Mouse (Mus musculus): ENCODE results near the gene Usp19.
A peak's percentile ranks its signal among the peaks of the same experiment; 100 is the strongest.

The Usp19 gene

DNA sequence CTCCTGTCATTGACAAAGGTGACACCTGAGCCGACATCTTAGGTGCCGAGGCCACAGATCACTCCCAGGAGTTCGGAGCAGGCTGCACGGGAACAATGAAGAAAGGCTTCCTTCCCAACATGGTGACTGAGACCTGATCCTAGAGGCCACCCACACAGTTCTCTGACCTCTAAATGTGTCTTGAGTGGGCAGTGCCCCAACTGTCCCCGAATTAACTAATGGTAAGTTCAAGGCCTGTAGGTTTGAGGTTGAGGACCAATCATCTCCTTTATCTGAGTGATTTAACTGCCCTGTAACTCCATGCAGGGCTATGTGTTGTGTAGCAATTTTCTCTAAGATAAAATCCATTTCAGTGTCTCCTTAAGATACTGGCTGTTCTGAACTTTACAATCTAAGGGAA, 21.0 kb upstream of the Usp19 start:
- DNase-seq, result no peak

DNA sequence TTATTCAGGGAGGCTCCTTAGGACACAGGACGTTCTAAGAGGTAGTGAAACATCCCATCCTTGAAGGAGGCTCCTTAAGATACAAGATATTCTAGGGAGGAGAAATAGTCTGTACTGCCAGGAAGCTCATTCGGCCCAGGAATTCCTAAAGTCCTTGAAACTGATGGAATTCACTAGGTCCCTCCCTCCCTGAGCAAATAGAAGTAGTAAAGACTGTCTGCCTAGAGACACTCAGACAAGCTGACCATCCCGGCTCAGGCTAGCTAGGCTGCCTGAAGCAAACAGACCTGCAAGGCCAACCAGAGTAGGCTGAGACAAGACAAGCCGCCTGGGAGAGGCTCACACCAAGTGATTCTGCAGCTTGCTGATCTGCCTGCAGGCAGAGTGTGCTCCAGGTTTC, 20.6 kb upstream of the Usp19 start:
- no peak for DNase-seq

DNA sequence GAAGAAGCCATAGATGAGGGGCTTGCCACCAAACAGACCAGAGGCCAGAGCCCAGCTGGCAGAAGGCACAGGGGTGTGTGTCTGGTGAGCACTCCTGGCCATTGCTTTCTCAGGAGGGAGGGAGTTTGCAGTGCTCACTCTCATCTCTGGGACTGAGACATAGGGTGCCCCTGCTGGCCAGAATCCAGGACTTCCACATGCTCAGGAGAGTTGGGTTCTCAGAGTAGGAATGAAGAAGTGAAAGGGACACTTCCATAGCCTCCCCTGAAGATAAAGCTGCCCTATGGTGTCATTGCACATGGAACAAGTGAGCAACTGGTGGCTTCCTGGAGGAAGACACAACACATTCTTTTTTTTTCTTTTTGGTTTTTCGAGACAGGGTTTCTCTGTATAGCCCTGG, 15.9 kb upstream of the Usp19 start:
- peak in 1 of 2 experiments; percentile 20 for DNase-seq

DNA sequence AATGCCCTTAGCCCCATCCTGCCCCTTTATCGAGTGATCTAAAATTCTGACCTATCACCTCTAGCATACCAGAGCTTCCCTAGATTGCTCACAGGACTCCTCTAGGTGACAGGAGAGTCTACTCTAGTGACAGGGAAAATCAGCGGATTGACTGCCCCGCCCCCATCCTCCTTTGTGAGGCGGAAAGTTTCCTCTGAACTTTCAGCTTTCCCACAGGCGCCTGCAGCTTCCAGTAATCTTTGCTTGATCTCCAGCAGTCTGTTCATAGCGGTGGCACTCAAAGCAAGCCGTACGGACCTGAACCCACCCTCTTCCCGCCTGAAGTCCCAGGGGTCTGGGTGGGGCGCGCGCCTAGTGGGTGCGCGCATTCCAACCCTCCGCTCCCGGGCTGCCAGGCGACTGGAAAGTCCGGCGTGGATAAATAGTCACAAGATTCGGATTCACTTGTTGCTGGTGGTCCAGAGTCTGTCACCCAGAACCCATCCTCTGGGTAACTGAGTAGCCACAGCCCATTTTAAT, 11.7 kb upstream of the Usp19 start:
- DNase-seq, result peak; percentile 91 to 92

DNA sequence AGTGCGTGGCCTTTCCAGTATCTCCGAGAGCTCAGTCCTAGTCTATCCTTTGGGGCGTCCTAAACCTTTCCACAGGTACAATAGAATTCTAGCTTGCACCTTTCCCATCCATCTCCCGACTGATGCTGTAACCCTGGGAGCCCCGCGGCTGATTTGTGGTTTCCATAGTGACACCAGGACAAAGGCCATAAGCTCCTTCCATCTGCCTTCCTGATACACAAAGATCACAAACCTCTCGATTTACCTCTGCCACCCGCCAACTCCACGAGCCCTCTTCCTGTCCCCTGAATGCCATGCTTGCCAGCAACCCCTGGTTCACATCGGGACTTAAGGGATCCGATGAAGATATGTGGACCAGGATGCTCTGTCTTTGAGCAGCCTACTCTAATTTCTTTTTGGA, 11.2 kb upstream of the Usp19 start:
- DNase-seq, result peak; percentile 24 to 29

DNA sequence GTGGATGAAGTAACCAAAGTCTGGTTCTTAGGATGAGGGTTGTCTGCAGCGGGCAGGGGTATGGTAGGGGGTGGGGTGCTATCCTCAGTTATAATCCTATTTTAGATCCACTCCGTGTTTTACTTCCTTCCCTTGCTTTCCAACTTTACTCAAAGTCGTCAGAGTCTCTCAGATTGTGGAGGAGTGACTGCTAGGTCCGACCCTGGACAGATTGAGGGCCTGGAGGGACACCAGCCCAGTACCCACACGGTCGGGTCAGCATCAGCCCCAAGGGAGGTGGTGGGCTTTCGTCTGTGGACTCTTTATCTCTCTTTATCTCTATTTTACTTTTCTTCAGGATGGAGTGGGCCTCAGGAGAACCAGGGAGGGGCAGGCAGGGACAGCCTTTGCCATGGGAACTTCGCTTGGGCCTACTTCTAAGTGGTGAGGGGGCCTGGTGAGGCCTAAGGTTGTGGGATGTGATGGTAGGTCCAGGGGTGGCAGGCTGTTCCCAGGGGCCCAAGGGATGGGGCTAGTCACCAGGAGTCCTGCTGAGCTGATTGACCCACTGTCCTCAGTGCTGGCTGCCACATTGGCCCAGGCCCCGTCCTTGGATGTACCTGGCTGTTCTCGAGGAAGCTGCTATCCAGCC, 10.6 kb upstream of the Usp19 start, which contains the start of gene Lamb2:
Gene Lamb2, plus strand, starts transcription at position 16 of the 631 bp plus-strand sequence.
- DNase-seq, result peak; percentile 54 to 55

DNA sequence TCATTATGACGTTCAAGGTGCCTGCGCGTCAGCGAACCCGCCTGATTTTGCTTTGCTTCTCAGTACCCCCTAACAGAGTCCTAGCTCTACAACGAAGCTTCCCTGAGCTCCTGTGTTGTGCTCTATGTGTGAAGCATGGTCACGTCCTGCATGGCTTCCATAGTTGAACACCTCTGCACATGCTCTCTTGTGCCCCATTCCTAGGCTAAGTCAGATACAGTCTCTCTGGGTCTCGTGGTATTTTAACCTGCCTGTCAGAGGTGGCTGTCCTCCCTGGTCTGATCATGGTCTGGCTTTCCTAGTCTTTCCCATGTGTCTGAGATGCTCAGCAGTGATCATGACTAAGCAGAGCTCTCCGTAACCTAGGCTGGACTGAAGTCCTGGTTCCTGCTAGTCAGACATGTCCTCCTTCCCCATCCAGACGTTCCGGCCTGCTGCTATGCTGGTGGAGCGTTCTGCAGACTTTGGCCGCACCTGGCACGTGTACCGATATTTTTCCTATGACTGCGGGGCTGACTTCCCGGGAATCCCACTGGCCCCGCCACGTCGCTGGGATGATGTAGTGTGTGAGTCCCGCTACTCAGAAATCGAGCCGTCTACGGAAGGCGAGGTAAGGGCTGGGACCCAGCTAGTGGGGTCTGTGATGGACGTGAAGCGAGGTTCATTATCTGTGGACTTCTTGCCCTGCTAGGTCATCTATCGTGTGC, 9.4 kb upstream of the Usp19 start:
- DNase-seq, result no peak

DNA sequence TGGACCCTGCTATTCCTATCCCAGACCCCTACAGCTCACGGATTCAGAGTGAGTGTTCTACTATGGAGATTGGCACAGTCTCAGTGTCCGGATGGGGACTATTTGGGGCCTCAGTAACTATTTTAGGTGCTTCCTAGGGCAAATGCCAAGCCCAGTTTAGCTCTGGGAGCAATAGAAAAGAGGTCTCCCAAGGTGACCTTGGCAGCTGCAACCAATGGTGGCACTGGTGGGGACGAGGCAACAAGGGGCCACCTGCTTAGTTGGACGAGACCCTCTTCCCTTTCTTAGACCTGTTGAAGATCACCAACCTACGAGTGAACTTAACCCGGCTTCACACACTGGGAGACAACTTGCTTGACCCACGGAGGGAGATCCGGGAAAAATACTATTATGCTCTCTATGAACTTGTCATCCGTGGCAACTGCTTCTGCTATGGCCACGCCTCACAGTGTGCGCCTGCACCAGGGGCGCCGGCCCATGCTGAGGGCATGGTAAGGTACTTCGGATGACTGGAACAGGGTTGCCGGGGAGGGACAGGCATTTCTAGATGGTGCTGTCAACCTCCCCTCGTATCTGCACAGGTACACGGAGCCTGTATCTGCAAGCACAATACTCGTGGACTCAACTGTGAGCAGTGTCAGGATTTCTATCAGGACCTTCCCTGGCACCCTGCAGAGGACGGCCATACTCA, 8.7 kb upstream of the Usp19 start:
- no peak for DNase-seq

DNA sequence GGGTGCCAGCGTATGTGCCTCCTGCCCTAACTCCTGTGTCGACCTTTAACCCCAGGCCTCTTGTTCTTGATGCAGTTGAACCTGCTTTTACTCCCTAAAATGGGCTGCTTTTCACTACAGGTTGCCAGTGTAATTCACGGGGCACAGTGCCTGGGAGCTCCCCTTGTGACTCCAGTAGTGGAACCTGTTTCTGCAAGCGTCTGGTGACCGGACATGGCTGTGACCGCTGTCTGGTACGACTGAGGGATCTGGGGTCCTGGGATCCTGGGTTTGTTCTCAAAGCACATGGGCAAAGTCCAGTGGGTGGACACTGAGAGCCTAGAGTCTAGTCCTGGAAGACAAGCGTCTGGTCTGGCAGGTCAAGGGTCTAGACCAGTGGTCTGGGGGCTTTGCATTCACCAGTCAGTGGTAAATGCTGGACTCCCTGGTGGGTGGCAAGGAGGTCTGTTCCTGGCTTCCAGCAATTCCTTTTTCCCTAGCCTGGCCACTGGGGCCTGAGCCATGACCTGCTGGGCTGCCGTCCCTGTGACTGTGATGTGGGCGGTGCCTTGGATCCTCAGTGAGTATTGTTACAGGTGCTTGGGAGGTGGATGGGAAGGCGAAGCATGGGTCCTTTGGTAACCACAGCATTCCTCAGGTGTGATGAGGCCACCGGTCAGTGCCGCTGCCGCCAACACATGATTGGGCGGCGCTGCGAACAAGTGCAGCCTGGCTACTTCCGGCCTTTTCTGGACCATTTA, 7.2 kb upstream of the Usp19 start:
- peak in 1 of 2 experiments; percentile 19 for DNase-seq

DNA sequence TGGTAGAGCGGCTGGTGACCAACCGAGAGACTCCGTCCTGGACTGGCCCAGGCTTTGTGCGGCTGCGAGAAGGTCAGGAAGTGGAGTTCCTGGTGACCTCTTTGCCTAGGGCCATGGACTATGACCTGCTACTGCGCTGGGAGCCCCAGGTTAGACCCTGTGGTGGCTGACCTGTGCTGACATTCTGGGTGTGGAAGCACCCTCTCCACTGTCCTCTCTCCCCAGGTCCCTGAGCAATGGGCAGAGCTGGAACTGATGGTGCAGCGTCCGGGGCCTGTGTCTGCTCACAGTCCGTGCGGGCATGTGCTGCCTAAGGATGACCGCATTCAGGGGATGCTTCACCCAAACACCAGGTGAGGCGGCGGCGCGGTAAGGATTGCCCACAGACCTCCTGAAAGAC, 6.4 kb upstream of the Usp19 start:
- peak in 1 of 2 experiments; percentile 21 for DNase-seq

DNA sequence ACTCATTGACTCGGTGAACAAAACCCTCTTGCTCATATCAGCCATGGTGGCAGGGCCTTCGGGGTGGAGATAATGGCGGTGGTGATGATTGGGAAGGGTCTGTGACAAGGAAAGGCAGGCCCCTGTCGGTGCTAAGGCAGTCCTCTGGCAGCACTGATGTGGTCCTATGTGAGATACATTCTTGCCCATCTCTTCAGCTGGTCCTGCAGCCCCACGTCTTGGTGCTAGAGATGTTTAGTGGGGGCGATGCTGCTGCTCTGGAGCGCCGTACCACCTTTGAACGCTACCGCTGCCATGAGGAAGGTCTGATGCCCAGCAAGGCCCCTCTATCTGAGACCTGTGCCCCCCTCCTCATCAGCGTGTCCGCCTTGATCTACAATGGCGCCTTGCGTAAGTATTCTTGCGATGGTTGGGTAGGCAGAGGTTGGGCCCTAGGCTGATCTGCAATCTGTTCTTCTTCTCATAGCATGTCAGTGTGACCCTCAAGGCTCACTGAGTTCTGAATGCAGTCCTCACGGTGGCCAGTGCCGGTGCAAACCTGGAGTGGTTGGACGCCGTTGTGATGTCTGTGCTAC, 5.0 kb upstream of the Usp19 start:
- DNase-seq, result peak in 1 of 2 experiments; percentile 21

DNA sequence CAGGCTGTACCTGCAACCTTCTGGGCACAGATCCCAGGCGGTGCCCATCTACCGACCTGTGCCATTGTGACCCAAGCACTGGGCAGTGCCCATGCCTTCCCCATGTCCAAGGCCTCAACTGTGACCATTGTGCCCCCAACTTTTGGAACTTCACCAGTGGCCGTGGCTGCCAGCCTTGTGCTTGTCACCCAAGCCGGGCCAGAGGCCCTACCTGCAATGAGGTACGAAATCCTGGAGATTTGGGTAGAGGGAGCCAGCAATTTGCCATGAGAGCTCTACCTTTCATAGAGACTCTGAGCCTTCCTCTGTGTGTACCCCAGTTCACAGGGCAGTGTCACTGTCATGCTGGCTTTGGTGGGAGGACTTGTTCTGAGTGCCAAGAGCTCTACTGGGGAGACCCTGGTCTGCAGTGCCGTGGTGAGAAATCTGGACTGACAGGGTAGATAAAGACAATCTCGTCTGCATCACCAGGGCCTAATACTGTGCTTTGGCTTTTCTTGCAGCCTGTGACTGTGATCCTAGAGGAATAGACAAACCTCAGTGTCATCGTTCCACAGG, 3.4 kb upstream of the Usp19 start:
- DNase-seq, result no peak

DNA sequence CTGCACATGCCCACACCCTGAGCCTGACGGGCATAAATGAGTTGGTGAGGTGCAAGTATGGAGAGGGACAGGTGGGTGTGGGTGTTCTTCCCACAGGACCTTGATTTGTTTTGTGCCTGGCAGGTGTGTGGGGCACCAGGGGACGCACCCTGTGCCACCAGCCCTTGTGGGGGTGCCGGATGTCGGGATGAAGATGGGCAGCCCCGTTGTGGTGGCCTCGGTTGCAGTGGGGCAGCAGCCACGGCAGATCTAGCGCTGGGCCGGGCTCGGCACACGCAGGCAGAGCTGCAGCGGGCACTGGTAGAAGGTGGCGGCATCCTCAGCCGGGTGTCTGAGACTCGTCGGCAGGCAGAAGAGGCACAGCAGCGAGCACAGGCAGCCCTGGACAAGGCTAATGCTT, 2.0 kb upstream of the Usp19 start:
- DNase-seq, result no peak

DNA sequence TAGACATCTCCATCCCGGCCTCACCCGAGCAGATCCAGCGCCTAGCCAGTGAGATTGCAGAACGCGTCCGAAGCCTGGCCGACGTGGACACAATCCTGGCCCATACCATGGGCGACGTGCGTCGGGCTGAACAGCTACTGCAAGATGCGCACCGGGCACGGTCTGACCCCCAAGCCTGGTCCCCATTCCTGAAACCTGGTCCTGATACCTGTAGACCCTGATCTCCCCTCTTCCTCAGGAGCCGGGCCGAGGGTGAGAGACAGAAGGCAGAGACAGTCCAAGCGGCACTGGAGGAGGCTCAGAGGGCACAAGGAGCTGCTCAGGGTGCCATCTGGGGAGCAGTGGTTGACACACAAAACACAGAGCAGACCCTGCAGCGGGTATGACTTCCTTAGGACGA, 1.2 kb upstream of the Usp19 start:
- no peak for DNase-seq

DNA sequence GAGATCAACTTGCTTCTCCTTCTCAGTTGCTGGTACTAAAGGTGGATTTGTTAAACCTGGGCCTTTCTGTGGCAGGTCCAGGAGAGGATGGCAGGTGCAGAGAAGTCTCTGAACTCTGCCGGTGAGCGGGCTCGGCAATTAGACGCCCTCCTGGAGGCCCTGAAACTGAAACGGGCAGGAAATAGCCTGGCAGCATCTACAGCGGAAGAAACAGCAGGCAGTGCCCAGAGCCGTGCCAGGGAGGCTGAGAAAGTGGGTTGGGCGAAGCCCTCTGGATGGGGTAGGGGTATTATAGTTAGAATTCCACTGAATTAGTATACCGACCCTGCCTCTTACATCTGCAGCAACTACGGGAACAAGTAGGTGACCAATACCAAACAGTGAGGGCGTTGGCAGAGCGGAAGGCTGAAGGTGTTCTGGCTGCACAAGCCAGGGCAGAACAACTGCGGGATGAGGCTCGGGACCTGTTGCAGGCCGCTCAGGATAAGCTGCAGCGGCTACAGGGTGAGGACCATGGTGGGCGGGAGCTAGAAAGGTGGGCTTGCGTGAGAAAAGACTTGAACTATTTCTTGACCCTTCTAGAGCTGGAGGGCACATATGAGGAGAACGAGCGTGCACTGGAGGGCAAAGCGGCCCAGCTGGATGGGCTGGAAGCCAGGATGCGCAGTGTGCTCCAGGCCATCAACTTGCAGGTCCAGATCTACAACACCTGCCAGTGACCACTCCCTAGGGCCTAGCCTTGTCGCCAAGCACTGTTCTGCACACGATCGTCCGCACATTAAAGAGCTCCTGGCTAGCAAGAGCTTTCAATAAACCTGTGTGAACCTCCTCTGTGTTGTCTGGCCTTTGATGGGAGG, 472 bp upstream of the Usp19 start:
- DNase-seq, result no peak

DNA sequence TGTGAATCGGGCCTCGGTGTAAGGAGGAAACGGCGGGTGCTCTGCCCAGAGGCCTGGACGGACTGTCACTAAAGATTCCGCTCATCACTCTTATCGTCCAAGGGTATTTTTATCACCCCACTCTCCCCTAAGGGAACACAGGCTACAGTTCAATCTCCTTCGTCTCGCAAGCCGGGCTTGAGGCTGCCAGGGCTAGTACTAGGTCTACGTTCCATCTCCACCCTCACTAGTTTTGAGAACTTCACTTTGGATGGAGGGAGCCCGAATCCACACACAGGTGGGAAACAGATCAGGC, 831 bp downstream of the Usp19 start:
- no peak for DNase-seq

DNA sequence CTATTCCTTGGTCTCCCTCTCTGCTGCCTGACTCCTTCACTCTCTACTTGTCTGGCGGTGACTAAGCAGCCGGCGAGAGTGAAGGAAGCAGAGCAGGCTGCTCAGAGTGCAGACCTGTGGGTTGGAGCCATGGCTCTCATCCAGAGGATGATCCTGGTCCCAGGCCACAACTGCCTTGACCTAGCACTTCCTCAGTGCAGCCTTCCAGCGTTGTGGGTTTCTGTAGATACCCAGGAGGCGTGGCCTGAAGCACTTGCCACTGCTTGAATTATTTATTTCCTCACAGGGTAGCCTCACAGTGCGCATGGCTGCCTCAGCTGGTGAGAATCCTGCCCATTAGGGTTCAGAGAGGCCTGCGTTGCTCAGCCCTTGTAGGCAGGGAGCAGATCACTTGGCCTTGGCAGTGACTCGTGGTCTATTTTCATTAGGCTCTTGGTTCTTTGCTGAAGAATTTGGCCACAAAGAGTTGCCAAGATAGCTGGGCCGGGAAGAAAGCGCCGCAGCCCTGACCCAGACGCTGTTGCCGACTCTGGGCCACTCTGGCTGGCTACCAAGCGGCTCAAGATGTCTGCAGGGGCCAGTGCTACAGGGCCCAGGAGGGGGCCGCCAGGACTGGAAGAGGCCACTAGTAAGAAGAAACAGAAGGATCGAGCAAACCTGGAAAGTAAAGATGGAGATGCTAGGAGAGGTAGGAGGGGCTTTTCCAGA, 1.8 kb downstream of the Usp19 start:
- no peak for DNase-seq

DNA sequence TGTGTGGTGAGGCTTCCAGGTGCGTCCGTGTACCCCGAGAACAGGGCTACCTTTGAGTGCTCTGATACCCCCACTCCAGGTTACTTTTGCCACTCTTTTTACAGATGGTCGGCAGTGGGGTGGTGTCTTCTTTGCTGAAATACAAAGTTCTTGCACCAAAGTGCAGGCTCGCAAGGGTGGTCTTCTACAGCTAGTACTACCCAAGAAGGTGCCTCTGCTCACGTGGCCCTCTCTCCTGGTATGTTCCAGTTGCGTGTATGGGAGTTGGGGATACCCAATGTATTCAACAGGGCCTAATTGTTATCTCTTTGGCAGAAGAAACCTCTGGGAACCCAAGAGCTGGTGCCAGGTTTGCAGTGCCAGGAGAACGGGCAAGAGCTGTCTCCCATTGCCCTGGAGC, 2.8 kb downstream of the Usp19 start:
- peak in 1 of 2 experiments; percentile 15 for DNase-seq

DNA sequence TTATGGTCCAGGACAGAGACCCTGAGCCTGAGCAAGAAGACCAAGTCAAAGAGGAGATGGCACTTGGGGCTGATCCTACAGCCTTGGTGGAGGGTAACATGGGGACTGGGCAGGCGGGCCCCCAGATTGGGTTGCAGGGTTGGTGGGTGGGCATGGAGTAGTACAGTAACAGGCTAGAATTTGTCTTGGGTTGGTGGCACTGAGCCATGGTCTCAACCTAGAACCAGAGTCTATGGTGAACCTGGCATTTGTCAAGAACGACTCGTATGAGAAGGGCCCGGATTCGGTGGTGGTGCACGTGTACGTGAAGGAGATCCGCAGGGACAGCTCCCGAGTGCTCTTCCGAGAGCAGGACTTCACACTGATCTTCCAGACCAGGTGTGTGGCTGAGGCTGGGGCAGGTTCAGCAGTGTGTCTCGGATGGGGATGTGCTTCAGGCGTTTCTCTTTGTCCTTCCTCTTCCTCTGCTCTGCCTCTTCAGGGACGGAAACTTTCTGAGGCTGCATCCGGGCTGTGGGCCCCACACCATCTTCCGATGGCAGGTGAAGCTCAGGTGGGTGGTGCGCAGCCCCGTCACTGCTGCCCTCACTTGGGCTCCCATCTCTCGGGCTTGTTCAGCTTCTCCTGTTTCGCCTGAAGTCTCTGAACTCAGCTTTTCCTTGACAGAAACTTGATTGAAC, 3.9 kb downstream of the Usp19 start:
- peak in 1 of 2 experiments; percentile 16 for DNase-seq

DNA sequence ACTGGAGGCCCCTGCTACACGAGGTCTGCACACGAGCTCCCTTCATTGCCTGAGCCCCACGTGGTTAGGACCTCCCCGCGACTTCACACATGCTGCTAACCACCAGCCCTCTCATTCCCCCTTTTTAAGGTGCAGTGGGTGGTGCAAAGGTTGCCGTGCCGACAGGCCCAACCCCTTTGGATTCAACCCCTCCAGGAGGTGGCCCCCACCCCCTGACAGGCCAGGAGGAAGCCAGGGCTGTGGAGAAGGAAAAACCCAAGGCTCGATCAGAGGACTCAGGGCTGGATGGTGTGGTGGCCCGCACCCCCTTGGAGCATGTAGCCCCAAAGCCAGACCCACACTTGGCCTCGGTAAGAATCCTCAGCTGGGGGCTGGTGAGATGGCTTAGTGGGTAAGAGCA, 4.5 kb downstream of the Usp19 start:
- DNase-seq, result peak in 1 of 2 experiments; percentile 23
